Mouse (Mus musculus) heart, embryonic 10.5 days (tissue): ENCODE data around the gene Cyp2j6. TPM values are rescaled to one million over a fixed set of nuclear protein-coding genes. Genes with fewer than 3 reads are reported as not detected.

Source experiments
- DNase-seq: peaks from one replicate; pipeline ENCODE4 v3.0.0-alpha.2; 2017; ENCODE audit warnings: low spot score
- H3K27ac ChIP-seq: fragments of 300-500 bp; sonication (generic); 2 replicates; pipeline ENCODE4 v1.5.1; 2016; ENCODE audit warnings: mild to moderate bottlenecking
- H3K27me3 ChIP-seq: fragments of 300-500 bp; sonication (generic); 2 replicates; pipeline ENCODE4 v1.6.1; 2016; ENCODE audit warnings: mild to moderate bottlenecking; ENCODE audit not compliant: poor library complexity, insufficient read depth, severe bottlenecking
- H3K36me3 ChIP-seq: fragments of 300-500 bp; sonication (generic); 2 replicates; pipeline ENCODE4 v1.6.1; 2016; ENCODE audit warnings: mild to moderate bottlenecking, moderate library complexity
- H3K4me1 ChIP-seq: fragments of 300-500 bp; sonication (generic); 2 replicates; pipeline ENCODE4 v1.6.1; 2016; ENCODE audit warnings: mild to moderate bottlenecking
- H3K4me3 ChIP-seq: fragments of 300-500 bp; sonication (generic); 2 replicates; pipeline ENCODE4 v1.5.1; 2016; ENCODE audit warnings: mild to moderate bottlenecking, moderate library complexity
- H3K9me3 ChIP-seq: fragments of 300-500 bp; sonication (generic); 2 replicates; pipeline ENCODE4 v1.6.1; 2016; ENCODE audit warnings: mild to moderate bottlenecking, moderate library complexity
- WGBS: fragments of 180-500 bp; shearing (Covaris S2); methylation state at CpG from one replicate; pipeline ENCODE4 v1.1.7; 2016; 5-methylcytosine and 5-hydroxymethylcytosine counted together
- polyA plus RNA-seq: library from polyadenylated mRNA; unstranded; fragments of >200 nt; fragmentation: Nextera tagmentation; extraction: Ambion mirVana; gene quantifications from 2 replicates; pipeline ENCODE4 v1.2.1, GENCODE M21; 2016

Cyp2j6 gene
- polyA plus RNA-seq, 1 experiment from 2014 or later: 4.3 TPM

DNA sequence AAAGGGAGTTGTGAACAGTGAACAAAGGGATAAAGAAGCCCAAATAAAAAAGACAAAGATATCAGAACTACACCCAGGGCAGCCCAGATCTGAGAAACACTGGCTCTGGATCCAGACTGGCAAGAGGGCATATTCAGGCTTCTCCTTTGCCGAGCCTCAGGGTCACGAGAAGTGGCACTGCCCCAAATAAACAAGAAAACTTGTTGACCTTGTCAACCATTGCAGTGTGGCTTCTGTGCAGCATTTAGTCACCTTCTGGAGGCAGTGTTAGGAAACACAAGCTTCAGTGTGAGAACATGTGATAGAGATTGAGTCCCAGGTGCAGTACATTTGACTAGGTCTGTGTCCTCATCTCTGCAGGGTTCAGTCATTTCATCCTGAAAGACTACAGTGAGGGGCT, 31.2 kb downstream of the Cyp2j6 start:
- Histone ChIP-seq H3K9me3 (no peaks in the 10 kb centered on the region), H3K36me3 (0 out of 2 replicates have a peak, but pooled peaks cover 3% of the 10 kb centered on the region), H3K4me1 (no peaks in the 10 kb centered on the region), H3K4me3 (no peak overlapping the region), H3K27ac (no peak overlapping the region), H3K27me3 (no peaks in the 10 kb centered on the region)
- no peak for DNase-seq
- WGBS: 87% methylated on average over 2 of the region's 2 CpGs

DNA sequence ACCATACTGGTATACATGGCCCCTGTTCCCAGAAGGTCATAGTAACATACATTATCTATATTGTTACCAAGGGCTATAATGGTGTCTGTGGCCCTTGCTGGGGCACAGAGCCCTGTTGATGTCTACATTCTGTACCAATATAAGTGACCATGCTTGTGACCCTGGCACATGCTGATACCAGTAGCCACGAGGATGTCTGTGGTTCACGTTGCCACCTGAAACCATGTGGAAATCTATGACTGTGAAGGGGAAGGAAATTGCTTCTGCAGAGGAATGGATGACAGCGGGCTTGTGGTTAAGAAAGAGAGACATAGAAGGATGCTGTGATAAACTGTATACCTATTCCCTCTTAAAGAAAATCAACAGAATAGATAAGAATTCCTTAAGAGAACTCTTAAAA, 43.4 kb downstream of the Cyp2j6 start:
- Histone ChIP-seq H3K27ac (no peak overlapping the region), H3K36me3 (no peaks in the 10 kb centered on the region), H3K9me3 (no peaks in the 10 kb centered on the region), H3K4me1 (no peaks in the 10 kb centered on the region), H3K27me3 (no peaks in the 10 kb centered on the region), H3K4me3 (no peak overlapping the region)
- 82% methylated on average over 3 of the region's 3 CpGs for WGBS
- no peak for DNase-seq

DNA sequence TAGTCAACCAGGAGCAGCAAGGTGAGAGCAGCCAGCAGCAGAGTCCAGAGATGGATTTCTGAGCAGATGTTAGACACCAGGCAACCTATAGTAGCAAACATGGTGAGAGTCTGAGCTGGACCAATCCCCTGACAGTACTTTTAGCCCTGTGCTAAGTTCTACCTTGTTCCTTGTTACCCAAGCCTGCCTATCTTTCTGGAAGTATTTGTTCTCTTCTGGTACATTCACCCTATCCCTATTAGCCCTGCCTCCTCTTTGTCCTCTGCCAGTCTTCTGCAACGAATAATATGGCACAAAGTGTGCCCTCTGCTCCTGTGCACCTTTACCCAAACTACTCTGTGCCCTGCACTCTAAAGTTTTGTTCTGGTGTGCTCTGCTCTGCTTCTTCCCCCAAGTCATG, 46.2 kb downstream of the Cyp2j6 start, which contains the start of gene Cyp2j8:
TSS of gene Cyp2j8 (minus strand) at position 101 of the 400 bp plus-strand sequence.
- Histone ChIP-seq H3K27ac (no peak within 1 kb of the TSS), H3K4me3 (no peak within 1 kb of the TSS), H3K4me1 (no peaks in the 10 kb centered on the region), H3K9me3 (no peaks in the 10 kb centered on the region), H3K27me3 (no peaks in the 10 kb centered on the region), H3K36me3 (no peaks in the 10 kb centered on the region)
- no peak for DNase-seq
- WGBS: 81% methylated on average over 1 of the region's 1 CpGs

Other genes starting within 250 kb of the Cyp2j6 start
- gene Cyp2j11, start 205.0 kb downstream of the Cyp2j6 start, polyA plus RNA-seq: not detected in 2 replicates
- not detected in 2 replicates for gene Cyp2j8, start 46.3 kb downstream of the Cyp2j6 start, polyA plus RNA-seq
- gene Cyp2j9, start 37.9 kb upstream of the Cyp2j6 start, polyA plus RNA-seq: 0.30 and 0.65 TPM in 2 replicates
- not detected in 2 replicates for gene Cyp2j5, start 110.5 kb upstream of the Cyp2j6 start, polyA plus RNA-seq
- not detected in 2 replicates for gene Gm12695, start 231.5 kb upstream of the Cyp2j6 start, polyA plus RNA-seq